Mouse (Mus musculus): ENCODE results near the gene Ncs1. TPM values are rescaled to one million over a fixed set of nuclear protein-coding genes. Genes with fewer than 3 reads are reported as not detected.

The Ncs1 gene
- polyA plus RNA-seq, 1 experiment from 2014 or later, result 153 TPM

DNA sequence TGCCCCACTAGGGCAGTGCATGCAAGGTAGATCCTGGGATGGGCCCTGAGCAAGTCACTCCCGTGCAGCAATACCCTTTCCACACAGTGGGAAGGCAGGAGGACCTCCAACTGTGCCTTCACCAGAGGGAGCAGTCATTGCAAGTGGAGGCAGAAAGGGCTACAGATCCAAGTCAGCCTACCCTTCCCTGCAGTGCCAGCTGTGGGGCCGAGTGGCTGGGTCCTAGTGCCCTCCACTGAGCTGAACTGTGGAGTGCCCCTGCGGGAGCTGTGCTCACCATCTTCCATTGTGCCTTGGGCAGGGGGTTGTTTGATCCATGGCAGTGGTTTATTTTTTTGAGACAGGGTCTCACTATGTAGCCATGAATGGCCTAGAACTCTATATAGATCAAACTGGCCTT, 34.4 kb upstream of the Ncs1 start:
- Histone ChIP-seq H3K27me3 (no peaks in the 10 kb centered on the region), H3K4me2 (no peak overlapping the region), H3K4me3 (no peak overlapping the region), H3K9ac (no peak overlapping the region), H3K4me1 (replicated peaks) (peaks cover 13% of the 10 kb centered on the region), H3K36me3 (peaks cover 83% of the 10 kb centered on the region), H3K9me3 (no peaks in the 10 kb centered on the region), H3K27ac (replicated peaks) (no peak overlapping the region)
- WGBS, result 45% methylated on average over 3 of the region's 3 CpGs
- no peak for ATAC-seq (ENCODE audit: low read depth)

DNA sequence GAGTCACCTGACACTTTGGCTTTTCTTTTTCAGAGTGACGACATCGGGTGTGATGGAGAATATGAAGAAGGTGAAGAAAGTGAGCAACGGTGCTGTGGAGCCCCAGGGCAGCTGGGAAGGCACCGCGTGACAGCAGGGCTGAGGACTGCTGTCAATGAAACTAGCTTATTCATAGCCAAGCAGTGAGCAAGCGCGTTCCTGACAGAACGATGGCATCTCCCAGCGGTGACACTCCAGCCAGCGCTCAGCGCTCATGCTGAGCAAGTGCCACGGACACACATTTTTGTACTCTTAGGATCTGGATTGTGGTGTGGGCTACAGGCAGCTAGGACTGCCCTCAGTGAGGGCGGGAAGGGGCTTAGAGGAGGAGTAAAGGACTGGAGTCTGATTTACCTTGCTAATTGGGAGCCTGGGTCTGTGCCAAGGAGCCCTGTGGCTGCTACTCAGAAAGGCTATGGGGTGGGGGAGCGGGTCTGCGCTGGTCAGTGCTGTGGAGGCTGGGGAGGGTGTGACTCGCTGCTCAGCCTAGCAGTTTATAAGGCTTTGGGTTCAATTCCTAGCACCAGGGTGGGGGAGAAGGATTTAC, 31.3 kb upstream of the Ncs1 start:
- no peak for ATAC-seq (ENCODE audit: low read depth)
- H3K36me3 ChIP-seq, result peaks cover 69% of the 10 kb centered on the region

DNA sequence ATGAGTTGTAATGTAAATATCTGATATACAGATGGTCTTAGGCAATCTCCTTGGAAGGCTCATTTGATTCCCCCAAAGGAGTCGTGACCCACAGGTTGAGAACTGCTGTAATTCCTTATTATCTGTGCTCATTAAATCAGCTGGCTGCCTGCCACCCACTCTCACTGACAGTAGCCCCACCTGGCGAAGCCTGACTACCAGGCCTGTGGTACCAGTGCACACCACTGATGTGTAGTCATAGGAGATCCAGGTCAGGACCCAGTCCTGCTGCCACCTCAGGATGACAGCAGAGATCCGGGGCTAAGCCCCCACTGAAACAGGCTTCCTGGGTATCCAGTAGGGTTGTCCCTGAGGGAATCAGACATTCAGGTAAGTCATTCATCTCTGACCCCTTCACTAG, 27.0 kb upstream of the Ncs1 start:
- ATAC-seq (ENCODE audit: low read depth), result no peak
- H3K36me3 ChIP-seq, result peaks cover 28% of the 10 kb centered on the region
- 76% methylated on average over 3 of the region's 3 CpGs for WGBS
- no peak overlapping the region for H3K27ac ChIP-seq (replicated peaks)
- H3K4me2 ChIP-seq, result no peak overlapping the region
- no peaks in the 10 kb centered on the region for H3K27me3 ChIP-seq
- no peak overlapping the region for H3K9ac ChIP-seq
- no peaks in the 10 kb centered on the region for H3K4me1 ChIP-seq (replicated peaks)
- no peaks in the 10 kb centered on the region for H3K9me3 ChIP-seq
- H3K4me3 ChIP-seq, result no peak overlapping the region

More for the DNA sequence above, 31.3 kb upstream of the Ncs1 start:
- no peaks in the 10 kb centered on the region; the same call in 1 of the 2 replicates for H3K4me1 ChIP-seq (replicated peaks)
- H3K9me3 ChIP-seq, result no peaks in the 10 kb centered on the region
- H3K9ac ChIP-seq, result no peak overlapping the region
- no peak overlapping the region for H3K4me3 ChIP-seq
- H3K27me3 ChIP-seq, result no peaks in the 10 kb centered on the region
- WGBS, result 68% methylated on average over 16 of the region's 16 CpGs
- no peak overlapping the region for H3K4me2 ChIP-seq
- no peak overlapping the region for H3K27ac ChIP-seq (replicated peaks)

DNA sequence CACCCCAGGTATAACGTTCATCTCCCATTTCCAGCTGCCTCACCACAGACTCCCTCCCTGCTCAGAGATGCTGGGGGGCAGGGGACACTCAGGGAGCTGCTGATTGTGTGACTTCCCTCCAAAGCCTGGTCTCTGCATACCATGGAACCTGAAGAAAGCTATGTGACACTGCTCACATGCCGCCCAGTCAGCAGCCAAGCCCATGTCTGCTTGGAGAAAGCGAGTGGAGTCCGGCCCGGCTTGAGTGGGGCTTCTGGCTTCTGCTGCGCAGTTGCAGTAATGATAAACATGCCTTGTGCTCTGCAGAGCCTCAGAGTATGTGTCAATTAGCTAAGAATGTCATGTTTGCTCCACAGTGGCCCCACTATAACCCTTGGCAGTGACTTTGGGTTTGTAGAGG, 26.2 kb upstream of the Ncs1 start:
- Histone ChIP-seq H3K4me2 (no peak overlapping the region), H3K9ac (no peak overlapping the region), H3K27ac (replicated peaks) (no peak overlapping the region), H3K9me3 (no peaks in the 10 kb centered on the region), H3K27me3 (no peaks in the 10 kb centered on the region), H3K4me1 (replicated peaks) (no peaks in the 10 kb centered on the region), H3K36me3 (peaks cover 20% of the 10 kb centered on the region), H3K4me3 (no peak overlapping the region)
- ATAC-seq (ENCODE audit: low read depth), result no peak
- WGBS, result 86% methylated on average over 6 of the region's 6 CpGs

DNA sequence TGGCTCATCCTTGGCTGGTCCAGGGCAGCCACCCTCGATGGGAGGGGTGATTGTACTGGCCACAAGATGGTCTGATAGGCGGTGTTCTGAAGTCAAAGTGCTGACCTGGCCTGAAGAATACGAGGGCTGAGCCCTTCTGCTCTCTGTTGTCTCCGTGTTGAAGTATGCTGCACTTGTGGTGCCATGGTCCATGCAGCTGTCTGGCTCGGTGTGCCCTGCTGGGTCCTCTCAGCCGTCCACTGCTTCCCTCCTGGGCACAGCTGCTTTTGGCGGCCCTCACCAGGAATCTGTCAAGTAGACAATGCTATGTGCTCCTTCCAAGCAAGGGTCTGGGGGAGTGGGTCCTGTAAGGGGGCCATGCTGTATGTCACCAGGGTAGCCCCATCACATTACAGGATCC, 24.8 kb upstream of the Ncs1 start:
- ATAC-seq (ENCODE audit: low read depth), result no peak
- Histone ChIP-seq H3K9ac (no peak overlapping the region), H3K4me2 (no peak overlapping the region), H3K36me3 (peaks cover 8% of the 10 kb centered on the region; the same call in 1 of the 2 replicates), H3K9me3 (no peaks in the 10 kb centered on the region), H3K27me3 (no peaks in the 10 kb centered on the region), H3K27ac (replicated peaks) (no peak overlapping the region), H3K4me3 (no peak overlapping the region), H3K4me1 (replicated peaks) (no peaks in the 10 kb centered on the region)
- 61% methylated on average over 7 of the region's 7 CpGs for WGBS

DNA sequence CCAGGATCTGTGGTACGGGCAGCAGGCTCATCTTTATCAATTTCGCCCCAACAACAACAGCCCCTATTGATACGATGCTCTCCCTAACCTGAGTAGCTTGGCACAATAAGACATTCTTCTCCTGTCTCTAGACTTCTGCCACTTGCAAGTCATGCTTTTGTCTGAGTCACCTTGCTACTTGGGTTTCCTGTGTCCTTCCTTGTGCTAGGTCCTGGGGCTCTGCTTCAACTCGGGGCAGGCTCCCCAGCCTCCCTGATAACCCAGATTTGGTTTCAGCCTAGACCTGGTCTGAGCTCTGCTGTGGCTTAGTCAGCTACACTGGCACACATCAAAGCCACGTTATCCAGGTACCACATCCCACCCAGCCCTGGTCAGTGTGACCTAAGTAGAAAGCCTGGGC, 24.0 kb upstream of the Ncs1 start:
- 88% methylated on average over 5 of the region's 5 CpGs for WGBS
- Histone ChIP-seq H3K36me3 (0 out of 2 replicates have a peak, but pooled peaks cover 3% of the 10 kb centered on the region), H3K4me1 (replicated peaks) (no peaks in the 10 kb centered on the region), H3K27me3 (no peaks in the 10 kb centered on the region), H3K9me3 (peaks cover 5% of the 10 kb centered on the region), H3K4me3 (no peak overlapping the region), H3K4me2 (no peak overlapping the region), H3K9ac (no peak overlapping the region), H3K27ac (replicated peaks) (no peak overlapping the region)
- no peak for ATAC-seq (ENCODE audit: low read depth)

DNA sequence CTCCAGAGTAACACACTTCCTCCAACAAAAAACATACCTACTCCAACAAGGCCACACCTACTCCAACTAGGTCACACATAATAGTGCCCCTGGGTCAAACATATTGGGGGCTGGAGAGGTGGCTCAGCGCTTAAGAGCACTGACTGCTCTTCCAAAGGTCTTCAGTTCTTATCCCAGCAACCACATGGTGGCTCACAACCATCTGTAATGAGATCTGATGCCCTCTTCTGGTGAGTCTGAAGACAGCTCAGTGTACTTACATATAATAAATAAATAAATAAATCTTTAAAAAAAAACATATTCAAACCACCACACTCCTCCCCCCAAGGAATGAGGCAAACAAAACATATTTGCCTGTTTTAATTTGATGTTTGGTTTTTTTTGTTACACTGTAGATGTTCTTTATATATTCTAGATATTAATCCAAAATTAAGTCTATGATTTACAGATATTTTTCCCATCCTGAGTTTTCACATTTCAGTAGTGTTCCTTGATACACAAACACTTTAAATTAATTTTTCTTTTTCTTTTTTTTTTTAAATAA, 16.8 kb upstream of the Ncs1 start:
- Histone ChIP-seq H3K4me3 (no peak overlapping the region), H3K9ac (no peak overlapping the region), H3K36me3 (no peaks in the 10 kb centered on the region), H3K9me3 (peaks cover 9% of the 10 kb centered on the region), H3K4me2 (no peak overlapping the region), H3K27me3 (no peaks in the 10 kb centered on the region), H3K4me1 (replicated peaks) (peaks cover 1% of the 10 kb centered on the region), H3K27ac (replicated peaks) (no peak overlapping the region)
- 41% methylated on average over 1 of the region's 1 CpGs for WGBS
- no peak for ATAC-seq (ENCODE audit: low read depth)

DNA sequence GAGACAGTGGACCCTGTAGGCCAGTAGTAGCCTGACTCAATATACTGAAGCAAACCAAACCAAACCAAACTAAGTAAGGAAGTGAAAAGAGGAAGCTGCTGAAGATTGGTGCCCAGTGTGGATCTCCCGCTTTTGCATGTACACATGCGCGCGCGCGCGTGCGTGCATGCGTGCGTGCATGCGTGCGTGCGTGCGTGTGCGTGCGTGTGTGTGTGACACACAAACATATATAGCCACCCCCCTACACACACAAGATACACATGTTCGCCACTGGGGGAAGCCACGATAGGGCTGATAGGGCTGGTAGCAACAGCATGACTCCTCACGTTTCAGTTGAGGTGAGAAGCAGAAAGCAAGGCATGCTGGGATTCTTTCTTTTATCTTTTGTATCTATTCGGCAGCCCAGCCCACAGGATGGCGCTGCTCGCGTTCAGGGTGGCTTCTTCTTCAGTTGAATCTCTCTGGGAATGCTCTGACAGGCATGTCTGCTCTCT, 6.4 kb upstream of the Ncs1 start:
- ATAC-seq (ENCODE audit: low read depth), result no peak
- Histone ChIP-seq H3K27me3 (peaks cover 15% of the 10 kb centered on the region), H3K4me3 (peak overlapping the region; percentile 13), H3K4me2 (peak overlapping the region; percentile 41), H3K9me3 (no peaks in the 10 kb centered on the region), H3K4me1 (replicated peaks) (peaks cover 12% of the 10 kb centered on the region), H3K27ac (replicated peaks) (no peak overlapping the region), H3K9ac (0 out of 2 replicates have a peak overlapping the region, but pooled peaks have one; percentile 34), H3K36me3 (no peaks in the 10 kb centered on the region)
- WGBS, result 32% methylated on average over 23 of the region's 23 CpGs

DNA sequence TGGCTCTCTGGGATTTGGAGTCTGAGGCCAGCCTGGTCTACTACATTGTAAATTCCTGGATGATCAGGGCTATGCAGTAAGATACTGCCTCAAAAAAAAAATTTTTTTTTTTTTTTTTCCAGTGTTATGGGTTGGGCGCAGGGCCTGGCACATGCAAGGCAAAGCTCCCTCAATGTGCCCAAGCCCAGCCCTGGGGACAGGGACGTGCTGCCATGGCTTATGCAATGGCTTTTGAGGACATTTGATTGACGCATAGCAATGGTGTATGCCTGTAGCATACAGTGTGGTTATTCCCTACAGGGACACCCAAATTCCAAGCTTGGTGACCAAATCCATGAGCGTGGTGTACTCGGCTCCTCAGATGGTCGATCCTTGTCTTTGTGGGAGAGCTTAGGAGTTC, 5.8 kb upstream of the Ncs1 start:
- no peak overlapping the region for H3K27ac ChIP-seq (replicated peaks)
- H3K4me1 ChIP-seq (replicated peaks), result peaks cover 14% of the 10 kb centered on the region
- H3K36me3 ChIP-seq, result no peaks in the 10 kb centered on the region
- no peak for ATAC-seq (ENCODE audit: low read depth)
- 88% methylated on average over 6 of the region's 6 CpGs for WGBS
- H3K9me3 ChIP-seq, result no peaks in the 10 kb centered on the region
- no peak overlapping the region for H3K4me3 ChIP-seq
- H3K9ac ChIP-seq, result no peak overlapping the region
- H3K27me3 ChIP-seq, result peaks cover 15% of the 10 kb centered on the region
- H3K4me2 ChIP-seq, result peak overlapping the region; percentile 41

- no peak overlapping the region for H3K4me2 ChIP-seq
- no peak overlapping the region for H3K4me3 ChIP-seq
- H3K9me3 ChIP-seq, result no peaks in the 10 kb centered on the region
- H3K9ac ChIP-seq, result no peak overlapping the region
- H3K27ac ChIP-seq (replicated peaks), result no peak overlapping the region
- no peak for ATAC-seq (ENCODE audit: low read depth)
- H3K36me3 ChIP-seq, result no peaks in the 10 kb centered on the region
- H3K27me3 ChIP-seq, result peaks cover 15% of the 10 kb centered on the region
- 11% methylated on average over 7 of the region's 7 CpGs for WGBS
- H3K4me1 ChIP-seq (replicated peaks), result peaks cover 21% of the 10 kb centered on the region
Observed at GRCm38 (mm10) chr2:31241639-31242038, 4.0 kb upstream of the Ncs1 start.

DNA sequence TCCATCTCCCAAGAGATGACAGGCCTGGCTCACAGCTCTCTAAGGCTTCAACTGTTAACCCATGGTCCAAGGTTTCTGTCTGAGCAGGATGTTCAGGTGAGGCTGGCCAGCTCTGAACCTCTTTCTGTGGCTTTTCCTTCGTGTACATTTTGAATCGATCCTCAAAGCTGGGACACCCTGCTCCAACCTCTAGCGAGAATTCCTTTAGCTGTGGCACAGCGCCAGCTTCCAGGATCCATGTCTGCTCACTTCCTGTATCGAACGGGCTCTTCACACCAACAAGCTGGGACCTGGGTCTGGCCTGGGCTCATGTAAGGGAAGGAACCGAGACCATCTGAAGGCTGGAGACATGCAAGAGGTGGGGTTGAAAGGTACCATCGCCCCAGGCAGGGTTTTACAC, 1.4 kb upstream of the Ncs1 start:
- H3K4me1 ChIP-seq (replicated peaks), result peaks cover 47% of the 10 kb centered on the region
- ATAC-seq (ENCODE audit: low read depth), result no peak
- H3K9ac ChIP-seq, result no peak overlapping the region
- no peak overlapping the region for H3K4me3 ChIP-seq
- peaks cover 15% of the 10 kb centered on the region for H3K27me3 ChIP-seq
- H3K36me3 ChIP-seq, result peaks cover 9% of the 10 kb centered on the region; the same call in 1 of the 2 replicates
- WGBS, result 80% methylated on average over 8 of the region's 8 CpGs
- H3K9me3 ChIP-seq, result no peaks in the 10 kb centered on the region
- H3K4me2 ChIP-seq, result no peak overlapping the region
- H3K27ac ChIP-seq (replicated peaks), result no peak overlapping the region

DNA sequence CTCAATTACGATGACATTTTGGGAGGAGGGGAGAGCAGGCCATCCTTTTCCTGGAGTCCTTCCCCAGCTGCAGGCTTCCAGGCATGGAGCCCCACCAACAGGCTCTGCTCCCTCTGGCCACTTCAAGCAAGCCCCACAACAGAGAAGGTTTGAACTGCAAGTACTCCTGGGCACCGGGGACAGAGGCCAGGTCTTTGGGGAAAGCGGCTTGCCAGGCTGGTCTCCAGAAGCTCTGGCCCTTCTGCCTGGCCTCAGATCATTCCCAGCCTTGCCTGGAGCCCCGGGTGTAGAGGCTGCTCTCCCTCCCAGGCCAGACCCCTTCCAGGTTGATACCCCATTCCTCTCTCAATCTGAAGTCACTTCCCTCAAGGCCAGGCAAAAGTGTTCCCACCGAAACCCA, 572 bp upstream of the Ncs1 start:
- peak overlapping the region; percentile 91 for H3K27ac ChIP-seq (replicated peaks)
- H3K36me3 ChIP-seq, result peaks cover 16% of the 10 kb centered on the region; the same call in 1 of the 2 replicates
- WGBS, result 16% methylated on average over 5 of the region's 5 CpGs
- H3K9ac ChIP-seq, result peak overlapping the region; percentile 99
- H3K27me3 ChIP-seq, result peaks cover 15% of the 10 kb centered on the region
- 0 out of 2 replicates have a peak, but pooled peaks have one; percentile 2 for ATAC-seq (ENCODE audit: low read depth)
- peaks cover 47% of the 10 kb centered on the region for H3K4me1 ChIP-seq (replicated peaks)
- H3K4me3 ChIP-seq, result peak overlapping the region; percentile 97
- H3K9me3 ChIP-seq, result no peaks in the 10 kb centered on the region
- H3K4me2 ChIP-seq, result peak overlapping the region; percentile 89

Data from neural tube, embryonic 13.5 days (tissue).